Mouse (Mus musculus) erythroblast, embryonic 14.5 days (primary cell): ENCODE results near the gene Col15a1.

Source experiments
- GATA1 ChIP-seq: IDR thresholded peaks from 2 replicates; pipeline ENCODE4 v1.6.1; 2012; ENCODE audit warnings: low read length, inconsistent platforms, mixed read lengths
- TAL1 ChIP-seq: IDR thresholded peaks from 3 replicates; pipeline ENCODE4 v1.6.1; 2012; ENCODE audit warnings: low read length, inconsistent platforms, mixed read lengths

- TF ChIP-seq GATA1: no peak
- TF ChIP-seq TAL1: no peak
These were observed 46.7 kb upstream of the Col15a1 start for GRCm38 (mm10) chr4:47161103-47161755.
